Mouse (Mus musculus) spleen, adult 2 months (tissue): ENCODE results near the gene Dsp.

Experiments
- CTCF ChIP-seq: fragments of 200-500 bp; IDR thresholded peaks from 2 replicates; pipeline ENCODE4 v1.5.1; 2011; ENCODE audit warnings: mild to moderate bottlenecking, inconsistent platforms; ENCODE audit not compliant: insufficient read depth, insufficient read length, insufficient replicate concordance; ENCODE audit errors: extremely low read depth
- POLR2A ChIP-seq: fragments of 200-500 bp; IDR thresholded peaks from 2 replicates; pipeline ENCODE4 v1.6.1; 2011; ENCODE audit warnings: low read depth, low read length, inconsistent platforms

GRCm38 (mm10) chr13:38170707-38171144 is 19.6 kb downstream of the Dsp start:
- TF ChIP-seq POLR2A (no peak), CTCF (no peak)
